Mouse (Mus musculus) hindbrain, embryonic 16.5 days (tissue): ENCODE measurements at regions not wholly inside any gene's neighbourhood (a gene's known extent, or its start where the extent isn't known, plus 50 kb on each side); places are given as distances from the start of the nearest gene placed in this dataset.
A peak's percentile ranks its signal among the peaks of the same experiment; 100 is the strongest.

Experiments
- ATAC-seq: fragments of 200-750 bp; cut with Nextera tagmentation; 2 replicates; pipeline ENCODE4 v1.8.0; 2017; ENCODE audit warnings: moderate TSS enrichment, moderate library complexity
- H3K27ac ChIP-seq: fragments of 300-500 bp; sonication (generic); 2 replicates; pipeline ENCODE4 v1.5.1; 2014; ENCODE audit warnings: low read depth, mild to moderate bottlenecking, control low read depth, low read length, moderate library complexity
- H3K27me3 ChIP-seq: fragments of 300-500 bp; sonication (generic); replicated peaks from 2 replicates; pipeline ENCODE4 v1.6.1; 2014; ENCODE audit warnings: low read length; ENCODE audit not compliant: control insufficient read depth, insufficient read depth
- H3K36me3 ChIP-seq: fragments of 300-500 bp; sonication (generic); 2 replicates; pipeline ENCODE4 v1.6.1; 2014; ENCODE audit warnings: mild to moderate bottlenecking, low read length, moderate library complexity, mixed read lengths; ENCODE audit not compliant: control insufficient read depth, insufficient read depth
- H3K4me1 ChIP-seq: fragments of 300-500 bp; sonication (generic); 2 replicates; pipeline ENCODE4 v1.6.1; 2014; ENCODE audit warnings: low read depth, low read length; ENCODE audit not compliant: control insufficient read depth, insufficient read depth
- H3K4me2 ChIP-seq: fragments of 300-500 bp; sonication (generic); 2 replicates; pipeline ENCODE4 v1.6.1; 2014; ENCODE audit warnings: mild to moderate bottlenecking, low read length, control low read depth, moderate library complexity
- H3K4me3 ChIP-seq: fragments of 300-500 bp; sonication (generic); 2 replicates; pipeline ENCODE4 v1.5.1; 2014; ENCODE audit warnings: mild to moderate bottlenecking, low read length, control low read depth, moderate library complexity
- H3K9ac ChIP-seq: fragments of 300-500 bp; sonication (generic); 2 replicates; pipeline ENCODE4 v1.6.1; 2014; ENCODE audit warnings: low read depth, mild to moderate bottlenecking, control low read depth, low read length, moderate library complexity
- H3K9me3 ChIP-seq: fragments of 300-500 bp; sonication (generic); 2 replicates; pipeline ENCODE4 v1.6.1; 2014; ENCODE audit warnings: mild to moderate bottlenecking, low read length, moderate library complexity; ENCODE audit not compliant: control insufficient read depth
- WGBS: fragments of 180-500 bp; shearing (Covaris S2); extraction: QIAGEN DNeasy Blood & Tissue Kit; methylation state at CpG from one replicate; pipeline ENCODE4 v1.1.7; 2014; 5-methylcytosine and 5-hydroxymethylcytosine counted together

DNA sequence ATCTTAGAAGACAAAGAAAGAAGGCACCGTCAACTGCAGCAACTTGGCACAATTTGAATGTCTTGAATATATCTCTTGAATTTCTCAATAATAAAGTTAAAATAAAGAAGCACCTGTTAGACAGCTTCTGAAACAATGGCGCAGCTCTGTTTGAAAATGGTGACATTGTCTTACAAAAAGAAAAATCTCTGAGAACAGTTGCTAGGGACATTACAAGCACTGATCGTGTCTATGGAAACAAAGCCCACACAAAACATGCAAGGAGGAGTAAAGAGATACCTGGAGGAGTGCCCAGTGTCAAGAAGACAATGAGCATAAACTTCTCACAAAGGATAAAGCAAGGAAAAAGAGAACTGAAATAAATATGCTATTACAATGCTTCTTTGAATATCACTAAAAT is 841.2 kb upstream of the Adgrl3 start:
- ATAC-seq = no peak
- H3K9ac ChIP-seq = no peak overlapping the region
- no peaks in the 10 kb centered on the region for H3K9me3 ChIP-seq
- H3K27me3 ChIP-seq = no peaks in the 10 kb centered on the region
- WGBS = 58% methylated on average over 3 of the region's 3 CpGs
- H3K4me2 ChIP-seq = no peak overlapping the region
- H3K27ac ChIP-seq = no peak overlapping the region
- H3K4me1 ChIP-seq = no peaks in the 10 kb centered on the region
- no peaks in the 10 kb centered on the region for H3K36me3 ChIP-seq
- no peak overlapping the region for H3K4me3 ChIP-seq

DNA sequence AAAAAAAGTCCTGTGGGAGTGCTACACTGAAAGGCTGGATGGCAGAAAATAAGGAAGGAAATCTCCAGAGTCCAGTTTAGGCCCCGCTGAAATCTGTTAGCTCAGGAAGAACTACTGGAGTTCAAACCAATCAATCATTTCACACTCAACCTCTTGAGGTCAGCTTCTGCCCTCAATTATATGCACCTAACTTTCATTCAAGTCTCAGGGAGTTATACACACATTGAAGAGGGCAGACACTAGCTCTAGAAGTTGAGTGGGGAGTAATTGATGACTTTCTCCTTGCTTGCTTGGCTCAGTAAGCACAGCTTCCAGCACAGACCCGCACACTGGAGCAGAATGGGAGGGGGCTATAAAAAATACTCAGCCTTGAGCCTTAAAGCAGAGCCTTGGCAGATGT is 839.7 kb upstream of the Adgrl3 start:
- no peaks in the 10 kb centered on the region for H3K9me3 ChIP-seq
- WGBS = 53% methylated on average over 2 of the region's 2 CpGs
- no peak overlapping the region for H3K27ac ChIP-seq
- H3K27me3 ChIP-seq = no peaks in the 10 kb centered on the region
- ATAC-seq = no peak
- no peaks in the 10 kb centered on the region for H3K36me3 ChIP-seq
- H3K4me3 ChIP-seq = no peak overlapping the region
- no peak overlapping the region for H3K4me2 ChIP-seq
- H3K4me1 ChIP-seq = no peaks in the 10 kb centered on the region
- no peak overlapping the region for H3K9ac ChIP-seq

DNA sequence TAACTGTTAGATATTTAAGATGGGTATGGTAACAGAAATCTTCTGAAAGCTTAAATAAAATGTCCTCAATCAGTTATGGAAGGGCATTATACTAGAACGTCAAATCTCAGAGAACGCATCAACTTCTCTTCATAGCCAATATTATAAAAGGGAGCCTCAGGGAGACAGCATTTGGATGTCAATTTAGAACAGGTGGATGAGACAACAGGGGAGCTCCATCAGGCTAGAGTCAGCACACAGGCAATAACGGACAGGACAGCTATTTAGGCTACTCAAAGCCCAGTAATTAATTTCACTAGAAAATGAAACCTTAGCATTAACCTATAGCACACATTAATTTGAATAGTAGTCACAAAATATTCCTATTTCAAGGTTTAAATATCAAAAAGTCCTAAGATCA is 827.5 kb upstream of the Adgrl3 start:
- H3K9ac ChIP-seq = no peak overlapping the region
- no peaks in the 10 kb centered on the region for H3K4me1 ChIP-seq
- H3K27me3 ChIP-seq = no peaks in the 10 kb centered on the region
- no peak overlapping the region for H3K4me2 ChIP-seq
- H3K4me3 ChIP-seq = no peak overlapping the region
- 65% methylated on average over 3 of the region's 3 CpGs for WGBS
- no peaks in the 10 kb centered on the region for H3K36me3 ChIP-seq
- no peak for ATAC-seq
- H3K27ac ChIP-seq = no peak overlapping the region
- H3K9me3 ChIP-seq = no peaks in the 10 kb centered on the region

DNA sequence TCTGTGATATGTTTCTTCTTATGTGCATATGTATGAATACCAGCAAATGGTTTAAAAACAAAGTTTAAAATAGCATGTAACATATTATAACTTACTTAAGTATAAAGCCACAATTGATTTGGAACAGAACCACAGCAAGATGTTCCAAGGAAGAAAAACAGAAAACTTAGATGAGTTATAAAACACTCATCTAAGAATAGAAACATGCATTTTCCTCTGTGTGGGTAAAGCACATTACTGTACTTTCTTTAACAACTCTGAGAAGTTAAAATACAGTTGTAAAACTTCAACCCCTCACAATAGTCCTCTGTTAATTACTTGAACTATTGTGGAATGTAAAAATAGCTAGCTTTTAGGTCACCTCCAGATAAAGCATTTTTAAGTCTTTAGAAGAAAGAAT is 820.3 kb upstream of the Adgrl3 start:
- no peak overlapping the region for H3K27ac ChIP-seq
- no peak overlapping the region for H3K4me2 ChIP-seq
- no peaks in the 10 kb centered on the region for H3K36me3 ChIP-seq
- H3K9ac ChIP-seq = no peak overlapping the region
- no peak for ATAC-seq
- H3K4me1 ChIP-seq = no peaks in the 10 kb centered on the region
- no peaks in the 10 kb centered on the region for H3K9me3 ChIP-seq
- H3K27me3 ChIP-seq = no peaks in the 10 kb centered on the region
- H3K4me3 ChIP-seq = no peak overlapping the region

DNA sequence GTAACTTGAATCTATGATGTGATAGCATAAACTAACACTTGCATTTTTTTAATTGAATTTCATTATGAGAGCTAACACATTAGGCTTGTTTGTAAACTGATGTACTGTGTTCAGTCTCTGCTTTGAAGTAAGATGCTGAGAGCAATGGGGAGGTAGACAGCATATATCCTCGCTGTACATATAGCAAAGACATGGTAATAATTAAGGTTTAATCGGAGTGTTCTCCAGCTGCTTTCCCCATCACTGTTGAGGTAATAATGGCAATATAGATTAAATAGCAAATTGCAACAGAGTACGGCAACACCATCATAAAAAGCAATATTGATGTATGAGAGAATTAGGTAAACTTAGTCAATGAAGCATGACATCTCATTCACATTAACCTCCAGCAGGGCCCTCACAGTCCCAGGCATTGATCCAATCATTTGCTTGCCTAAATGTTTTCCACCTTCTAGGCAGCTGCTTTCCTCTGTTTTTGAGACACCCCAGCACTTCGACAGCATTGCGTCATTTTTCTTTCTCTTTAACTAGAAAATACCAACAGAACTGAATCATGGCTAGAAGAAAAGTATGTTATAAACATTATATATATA is 771.3 kb upstream of the Adgrl3 start:
- H3K36me3 ChIP-seq = no peaks in the 10 kb centered on the region
- no peaks in the 10 kb centered on the region for H3K27me3 ChIP-seq
- peak; percentile 56; the same call in 1 of the 2 replicates for ATAC-seq
- no peak overlapping the region for H3K27ac ChIP-seq
- H3K9me3 ChIP-seq = no peaks in the 10 kb centered on the region
- H3K4me3 ChIP-seq = no peak overlapping the region
- no peak overlapping the region for H3K9ac ChIP-seq
- H3K4me1 ChIP-seq = no peaks in the 10 kb centered on the region
- H3K4me2 ChIP-seq = no peak overlapping the region
- 64% methylated on average over 5 of the region's 5 CpGs for WGBS

DNA sequence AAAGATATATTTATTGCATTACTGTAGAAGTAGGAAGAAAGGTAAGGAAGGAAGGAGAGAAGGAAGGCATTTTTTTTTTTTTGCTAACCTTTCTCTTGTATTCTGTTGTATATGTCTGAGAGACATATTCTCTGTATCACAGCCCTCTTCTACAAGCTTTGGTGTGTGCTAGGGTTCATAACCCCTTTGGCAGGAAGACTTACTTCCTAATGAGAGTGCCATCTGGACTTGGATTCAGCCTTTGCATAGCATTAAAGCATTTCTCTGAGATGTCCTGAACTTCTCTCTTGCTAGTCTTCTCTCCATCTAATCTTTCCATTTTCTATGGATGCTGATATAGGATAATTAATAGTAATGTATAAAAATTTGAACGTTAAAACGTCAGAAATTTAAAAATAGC is 768.0 kb upstream of the Adgrl3 start:
- Histone ChIP-seq H3K9me3 (no peaks in the 10 kb centered on the region), H3K4me1 (no peaks in the 10 kb centered on the region), H3K9ac (no peak overlapping the region), H3K4me2 (no peak overlapping the region), H3K27me3 (no peaks in the 10 kb centered on the region), H3K36me3 (no peaks in the 10 kb centered on the region), H3K4me3 (no peak overlapping the region), H3K27ac (no peak overlapping the region)
- WGBS = 74% methylated on average over 2 of the region's 2 CpGs
- ATAC-seq = no peak

DNA sequence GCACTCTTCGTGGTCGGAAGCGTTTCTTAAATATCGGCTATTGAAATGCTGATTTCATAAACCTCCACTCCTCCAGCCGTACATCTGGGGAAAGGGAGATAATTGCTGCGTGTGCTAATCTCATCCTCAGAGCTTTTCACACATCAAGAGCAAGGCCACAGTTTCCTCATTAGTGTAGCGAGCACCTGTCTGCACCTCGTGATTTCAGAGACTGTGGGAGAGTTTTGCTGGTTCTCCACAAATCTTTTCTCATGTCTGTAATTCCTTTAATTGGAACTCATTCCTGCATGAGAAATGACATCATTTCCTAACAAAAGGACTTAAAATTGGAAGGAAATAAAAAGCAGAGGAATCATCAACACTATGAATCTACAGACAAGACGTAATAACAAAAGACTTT is 764.9 kb upstream of the Adgrl3 start:
- Histone ChIP-seq H3K9ac (no peak overlapping the region), H3K9me3 (no peaks in the 10 kb centered on the region), H3K4me3 (no peak overlapping the region), H3K36me3 (no peaks in the 10 kb centered on the region), H3K27ac (no peak overlapping the region), H3K4me1 (no peaks in the 10 kb centered on the region), H3K4me2 (no peak overlapping the region), H3K27me3 (no peaks in the 10 kb centered on the region)
- ATAC-seq = no peak
- 72% methylated on average over 9 of the region's 9 CpGs for WGBS

DNA sequence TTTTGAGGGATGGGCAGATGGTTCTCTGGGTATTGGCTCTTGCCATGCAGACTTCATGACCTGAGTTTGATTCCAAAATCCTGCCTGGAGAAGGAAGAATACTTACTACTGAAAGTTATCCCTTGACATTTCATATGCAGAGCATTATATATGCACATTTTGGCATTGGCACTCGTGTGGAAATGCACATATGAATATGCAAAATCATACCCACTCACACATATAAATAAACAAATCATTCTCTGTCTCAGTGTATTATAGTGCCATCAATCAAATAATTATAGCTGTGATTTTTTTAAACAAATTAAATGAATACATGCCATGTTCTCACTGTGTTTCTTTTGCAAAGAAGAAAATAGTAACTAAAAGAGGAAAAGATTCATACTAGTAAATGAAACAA is 745.3 kb upstream of the Adgrl3 start:
- no peak overlapping the region for H3K4me3 ChIP-seq
- H3K9ac ChIP-seq = no peak overlapping the region
- 24% methylated on average over 1 of the region's 1 CpGs for WGBS
- H3K4me1 ChIP-seq = no peaks in the 10 kb centered on the region
- no peaks in the 10 kb centered on the region for H3K27me3 ChIP-seq
- H3K36me3 ChIP-seq = no peaks in the 10 kb centered on the region
- H3K27ac ChIP-seq = no peak overlapping the region
- H3K4me2 ChIP-seq = no peak overlapping the region
- ATAC-seq = no peak
- no peaks in the 10 kb centered on the region for H3K9me3 ChIP-seq

DNA sequence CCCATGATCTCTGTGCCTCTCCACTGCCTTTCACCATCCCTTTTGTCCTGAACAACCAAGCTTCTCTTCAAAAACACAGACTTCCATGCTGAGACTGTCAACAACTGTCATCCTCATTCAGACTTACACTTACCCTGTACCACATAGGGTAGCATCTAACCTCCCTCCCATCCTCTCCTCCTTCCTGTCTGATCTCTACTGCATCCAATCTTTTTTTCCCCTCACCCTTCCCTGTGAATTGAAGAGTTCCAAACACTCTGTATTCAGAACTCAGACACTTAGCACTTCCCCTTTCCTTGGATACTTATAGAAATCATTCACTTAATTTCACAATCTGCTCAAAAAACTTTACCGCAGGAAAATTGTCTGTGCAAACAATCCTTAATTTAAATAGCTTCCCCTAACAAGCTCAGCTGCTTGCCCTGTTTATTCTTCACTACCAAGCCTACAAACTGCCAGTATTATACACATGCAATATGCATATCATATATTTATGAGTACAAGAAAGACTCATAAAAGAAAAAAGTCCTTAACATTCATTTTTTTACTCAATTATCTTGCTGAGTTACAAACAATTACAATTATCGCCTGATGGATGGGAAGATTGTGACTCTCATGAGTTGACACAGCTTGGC is 744.6 kb upstream of the Adgrl3 start:
- no peaks in the 10 kb centered on the region for H3K36me3 ChIP-seq
- WGBS = 81% methylated on average over 2 of the region's 2 CpGs
- no peak for ATAC-seq

More for the DNA sequence above, 744.6 kb upstream of the Adgrl3 start:
- Histone ChIP-seq H3K9ac (no peak overlapping the region), H3K27ac (no peak overlapping the region), H3K4me2 (no peak overlapping the region), H3K4me3 (no peak overlapping the region), H3K27me3 (no peaks in the 10 kb centered on the region), H3K4me1 (no peaks in the 10 kb centered on the region), H3K9me3 (no peaks in the 10 kb centered on the region)
